Mouse (Mus musculus): ENCODE results near the gene Tbc1d1.

Tbc1d1 gene

DNA sequence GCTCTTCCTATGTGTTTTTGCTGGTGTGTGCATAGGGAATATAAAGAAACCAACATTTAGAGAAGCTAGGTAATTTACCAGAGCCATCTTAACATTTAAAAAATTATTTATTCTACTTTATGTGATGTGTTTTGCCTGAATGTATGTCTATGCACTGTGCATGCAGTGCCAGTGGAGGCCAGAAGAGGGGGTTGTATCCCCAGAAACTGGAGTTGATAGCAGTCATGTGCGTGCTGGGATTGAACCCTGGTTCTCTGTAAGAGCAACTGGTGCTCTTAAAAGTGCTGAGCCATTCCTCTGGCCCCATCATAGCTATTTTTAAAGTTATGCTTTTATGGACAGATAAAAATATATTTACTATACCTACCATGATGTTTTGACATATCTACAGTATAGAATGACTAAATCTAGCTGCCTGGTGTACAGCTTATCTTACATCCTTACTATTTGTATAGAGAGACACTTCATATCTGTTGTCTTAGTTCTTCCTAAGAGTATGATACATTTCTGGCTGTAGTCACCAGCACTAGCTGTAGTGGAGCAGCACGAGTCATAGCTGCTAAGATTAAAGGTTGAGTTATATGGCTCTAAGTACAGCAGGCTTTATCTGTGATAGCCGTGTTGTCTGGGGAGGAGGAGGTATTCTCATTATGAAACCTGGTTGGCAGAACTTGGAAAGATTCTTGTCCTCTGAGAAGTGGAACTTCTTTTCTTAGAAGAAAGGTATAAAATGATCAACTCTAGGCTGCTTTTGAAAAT, 83.0 kb downstream of the Tbc1d1 start:
- no peak for DNase-seq (ENCODE audit: low spot score)

DNA sequence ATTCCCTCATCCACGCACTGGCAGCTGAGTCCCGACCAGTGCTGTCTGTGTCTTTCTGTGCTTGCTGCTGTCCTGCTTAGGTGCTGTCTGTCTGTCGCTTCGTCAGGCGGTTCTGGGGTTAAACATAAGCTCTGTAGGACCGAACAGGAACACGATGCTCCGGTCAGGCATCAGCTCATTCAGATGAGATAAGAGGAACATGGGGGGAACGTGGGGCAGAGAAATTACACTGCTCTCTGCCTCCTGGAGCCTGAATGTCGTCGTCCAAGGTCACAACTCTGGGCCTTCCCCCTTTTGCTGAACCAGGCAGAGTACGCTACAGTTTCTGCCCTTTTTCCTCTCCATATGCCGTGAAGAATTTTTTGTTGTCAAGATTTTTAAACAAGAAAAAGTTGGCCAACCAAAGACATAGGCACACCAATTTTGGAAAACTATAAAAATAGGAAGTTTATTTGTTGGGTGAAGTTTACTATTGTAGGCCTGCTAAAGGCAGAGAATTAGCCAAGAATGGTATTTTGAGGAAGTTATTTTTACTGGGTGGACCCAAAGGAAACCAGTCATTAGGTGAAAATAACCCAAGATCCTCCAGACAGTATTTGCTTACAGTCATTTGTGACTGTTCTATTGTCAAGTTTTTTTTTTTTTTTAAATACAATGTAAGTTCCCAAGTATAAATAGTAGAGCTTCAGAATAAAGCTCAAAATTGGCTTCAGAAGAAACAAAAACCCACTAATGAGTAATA, 85.0 kb downstream of the Tbc1d1 start:
- no peak for DNase-seq (ENCODE audit: low spot score)

DNA sequence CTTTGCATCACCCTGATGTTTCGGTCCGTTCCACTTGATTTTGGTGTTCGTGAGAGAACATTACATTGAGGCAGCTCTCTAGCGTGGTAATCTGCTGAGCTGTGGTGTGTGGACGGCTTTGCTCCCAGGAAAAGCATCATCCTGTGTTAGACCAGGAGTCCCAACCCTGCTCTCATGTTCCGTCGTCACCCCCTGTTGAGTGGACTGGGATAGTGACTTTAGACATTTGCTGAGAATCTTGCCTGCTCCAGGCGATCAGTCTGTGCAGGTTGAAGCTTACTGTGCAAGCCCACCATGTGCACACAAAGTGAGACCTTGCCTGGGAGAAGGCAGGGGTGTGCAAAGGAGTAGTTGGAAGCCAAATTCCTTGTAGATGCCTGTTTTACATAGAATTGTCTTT, 85.8 kb downstream of the Tbc1d1 start:
- DNase-seq (ENCODE audit: low spot score) = no peak

DNA sequence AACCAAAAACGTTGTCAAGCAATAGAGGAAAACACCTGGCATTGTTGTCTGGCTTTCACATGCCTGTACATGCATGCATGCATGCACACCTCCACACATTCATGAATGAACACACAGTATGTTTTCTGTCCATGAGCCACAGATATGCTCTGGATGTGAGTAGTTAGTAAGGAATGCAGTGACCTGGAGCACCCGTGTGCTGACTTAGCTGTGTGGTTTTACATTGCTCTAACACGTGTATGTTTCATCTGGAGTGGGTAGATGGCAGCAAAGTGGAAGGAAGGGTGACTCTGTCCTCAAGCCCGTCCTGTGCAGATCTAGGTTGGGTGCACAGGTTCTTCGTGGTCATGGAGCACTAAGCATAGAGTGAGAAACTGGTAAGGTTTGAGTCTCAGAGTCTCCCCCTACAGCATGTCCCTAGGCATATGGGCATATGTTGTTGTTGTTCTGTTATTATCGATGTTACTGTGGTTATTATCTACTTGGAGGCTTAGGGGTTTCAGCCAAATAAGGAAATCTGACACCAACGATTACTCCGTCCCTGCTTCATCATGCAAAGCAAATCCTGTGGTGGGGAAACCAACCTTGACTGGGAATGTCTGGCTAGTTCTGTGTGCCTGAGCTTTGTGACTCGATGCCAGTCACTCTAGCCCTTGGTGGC, 86.8 kb downstream of the Tbc1d1 start:
- no peak for DNase-seq (ENCODE audit: low spot score)

DNA sequence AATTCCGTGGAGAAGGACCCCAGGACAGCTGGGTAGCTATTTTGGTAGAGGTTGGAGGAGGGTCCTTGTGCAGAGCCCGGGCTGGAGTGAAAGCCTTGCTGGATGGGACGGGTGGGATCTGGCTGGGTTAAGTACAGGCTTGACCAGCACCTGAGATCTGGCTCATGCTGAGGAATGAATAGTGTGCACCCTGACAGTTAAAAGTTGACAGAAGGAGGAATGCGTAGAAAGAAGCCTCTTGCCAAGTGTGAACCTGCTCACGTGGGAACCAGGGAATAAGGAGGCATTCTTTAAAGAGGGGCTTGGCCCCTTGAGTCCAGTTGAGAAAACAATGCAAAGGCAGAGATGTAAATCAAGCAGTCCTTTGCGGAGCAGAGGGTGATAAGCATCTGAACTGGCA, 87.6 kb downstream of the Tbc1d1 start:
- DNase-seq (ENCODE audit: low spot score) = no peak

DNA sequence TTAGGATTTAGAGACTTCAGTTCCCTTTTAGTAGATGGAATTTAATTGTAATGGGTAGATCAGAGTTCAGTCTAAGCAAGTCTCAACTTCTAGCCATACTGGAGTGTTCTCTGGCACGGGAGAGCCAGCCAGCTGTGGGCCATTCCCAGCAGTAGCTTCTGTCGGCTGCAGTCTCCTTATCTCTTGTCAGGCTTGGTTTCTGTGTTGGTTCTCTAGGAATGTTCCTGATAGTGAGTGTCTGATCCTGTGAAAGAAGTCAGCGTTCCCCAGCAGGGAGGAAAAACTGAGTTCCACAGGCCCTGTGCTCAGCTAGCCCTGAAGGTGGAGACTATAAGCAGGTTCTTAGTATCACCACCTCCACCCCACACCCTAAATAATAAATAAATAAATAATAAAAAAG, 88.2 kb downstream of the Tbc1d1 start:
- DNase-seq (ENCODE audit: low spot score) = no peak

- no peak for DNase-seq (ENCODE audit: low spot score)
These were observed 88.6 kb downstream of the Tbc1d1 start for GRCm38 (mm10) chr5:64244745-64245144.

GRCm38 (mm10) chr5:64251435-64251834, 95.3 kb downstream of the Tbc1d1 start:
- DNase-seq (ENCODE audit: low spot score) = no peak

GRCm38 (mm10) chr5:64254278-64254677, 98.2 kb downstream of the Tbc1d1 start:
- no peak for DNase-seq (ENCODE audit: low spot score)

- DNase-seq (ENCODE audit: low spot score) = no peak
These were observed 98.9 kb downstream of the Tbc1d1 start for GRCm38 (mm10) chr5:64254988-64255387.

DNA sequence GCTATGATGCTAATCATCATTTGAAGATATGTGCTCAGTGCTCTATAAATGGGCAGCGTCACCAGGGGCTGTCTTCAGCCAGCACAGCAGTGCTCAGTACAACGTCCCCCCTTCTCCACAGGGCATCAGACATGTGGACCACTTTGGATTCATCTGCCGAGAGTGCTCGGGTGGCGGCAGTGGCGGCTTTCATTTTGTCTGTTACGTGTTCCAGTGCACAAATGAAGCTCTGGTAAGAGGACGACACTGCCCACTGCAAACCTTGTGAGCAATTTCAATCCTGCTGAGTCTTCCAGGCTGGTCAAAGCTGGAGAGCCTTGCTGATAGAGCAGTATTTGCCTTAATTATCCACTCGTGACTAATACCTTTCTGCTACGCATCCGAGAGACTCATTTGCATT, 107.2 kb downstream of the Tbc1d1 start:
- no peak for DNase-seq (ENCODE audit: low spot score)

DNA sequence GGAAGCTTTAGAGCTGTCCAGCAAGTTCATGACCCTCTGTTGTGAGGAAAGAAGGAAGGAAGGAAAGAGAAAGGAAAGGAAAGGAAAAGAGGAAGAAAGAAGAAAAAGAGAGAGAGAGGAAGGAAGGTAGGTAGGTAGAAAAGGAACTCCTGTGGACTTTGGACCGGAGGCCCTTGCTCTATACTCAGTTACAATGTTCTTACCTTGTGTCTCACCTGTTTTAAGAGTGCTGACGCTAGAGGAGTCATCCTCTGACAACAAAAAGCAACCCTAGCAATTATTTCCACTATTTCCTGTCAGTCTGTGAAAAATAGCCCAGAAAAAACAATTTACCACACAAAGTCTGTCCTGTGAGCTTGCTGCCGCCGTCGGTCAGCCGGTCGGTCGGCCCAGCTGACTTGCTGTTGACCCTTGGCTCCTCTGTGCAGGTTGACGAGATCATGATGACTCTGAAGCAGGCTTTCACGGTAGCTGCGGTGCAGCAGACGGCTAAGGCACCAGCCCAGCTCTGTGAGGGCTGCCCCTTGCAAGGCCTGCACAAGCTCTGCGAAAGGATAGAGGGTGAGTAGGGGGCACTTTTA, 107.9 kb downstream of the Tbc1d1 start:
- no peak for DNase-seq (ENCODE audit: low spot score)

- no peak for DNase-seq (ENCODE audit: low spot score)
These were observed 109.0 kb downstream of the Tbc1d1 start for GRCm38 (mm10) chr5:64265145-64265544.

- DNase-seq (ENCODE audit: low spot score) = no peak
These were observed 109.8 kb downstream of the Tbc1d1 start for GRCm38 (mm10) chr5:64265906-64266305.

DNA sequence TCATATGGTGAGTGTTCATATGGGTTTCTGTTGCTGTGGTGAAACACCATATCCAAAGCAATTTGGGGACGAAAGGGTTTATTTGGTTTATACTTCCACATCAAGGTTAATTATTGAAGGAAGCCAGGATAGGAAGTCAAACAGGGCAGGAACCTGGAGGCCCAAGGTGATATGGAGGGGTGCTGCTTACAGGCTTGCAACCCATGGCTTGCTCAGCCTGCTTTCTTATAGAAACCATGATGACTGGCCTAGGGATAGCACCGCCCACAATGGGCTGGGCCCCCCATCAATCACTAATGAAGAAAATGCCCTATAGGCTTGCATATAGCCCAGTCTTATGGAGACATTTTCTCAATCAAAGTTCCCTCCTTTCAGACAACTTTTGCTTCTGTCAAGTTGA, 110.4 kb downstream of the Tbc1d1 start:
- DNase-seq (ENCODE audit: low spot score) = no peak

GRCm38 (mm10) chr5:64267279-64267678, 111.2 kb downstream of the Tbc1d1 start:
- no peak for DNase-seq (ENCODE audit: low spot score)

GRCm38 (mm10) chr5:64269669-64270068, 113.6 kb downstream of the Tbc1d1 start:
- no peak for DNase-seq (ENCODE audit: low spot score)

DNA sequence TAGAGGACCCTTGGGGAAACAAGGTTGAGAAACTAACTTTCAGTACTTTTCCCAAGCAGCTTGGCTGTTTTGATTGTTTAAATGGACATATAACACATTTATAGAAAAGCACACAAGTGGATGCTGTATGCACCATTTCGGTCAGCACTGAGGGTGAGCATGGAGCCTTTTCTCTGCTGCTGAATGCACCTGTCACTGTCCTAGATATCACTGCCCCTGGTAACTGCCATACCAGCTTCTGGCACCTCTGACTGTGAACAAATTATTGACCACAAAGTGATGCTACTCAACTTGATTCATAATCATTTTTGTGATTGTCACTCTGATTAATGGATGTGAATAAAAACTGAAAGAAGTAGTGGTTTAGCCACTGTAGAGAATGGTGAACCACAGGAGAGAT, 117.4 kb downstream of the Tbc1d1 start:
- DNase-seq (ENCODE audit: low spot score) = no peak

- DNase-seq (ENCODE audit: low spot score) = no peak
These were observed 118.2 kb downstream of the Tbc1d1 start for GRCm38 (mm10) chr5:64274296-64274695.

GRCm38 (mm10) chr5:64274738-64275451, 118.8 kb downstream of the Tbc1d1 start:
- DNase-seq (ENCODE audit: low spot score) = no peak

- no peak for DNase-seq (ENCODE audit: low spot score)
These were observed 121.6 kb downstream of the Tbc1d1 start for GRCm38 (mm10) chr5:64277646-64278191.

- no peak for DNase-seq (ENCODE audit: low spot score)
These were observed 123.6 kb downstream of the Tbc1d1 start for GRCm38 (mm10) chr5:64279668-64280067.

All from spleen, adult 12 weeks (tissue).